Mouse (Mus musculus) left cerebral cortex, adult 2 months (tissue): ENCODE results near the gene Stx5a. TPM values are rescaled to one million over a fixed set of nuclear protein-coding genes. Genes with fewer than 3 reads are reported as not detected.

Experiments
- DNase-seq, 2 experiments: peaks; one replicate each; pipeline ENCODE4 v3.0.0; 2021 to 2022; ENCODE audit warnings: low spot score in 2 of 2, mixed read lengths in 1 of 2; ENCODE audit errors: extremely low spot score in 1 of 2
- H3K27ac ChIP-seq: fragments of 200-600 bp; 2 replicates; pipeline ENCODE4 v1.8.1; 2022
- H3K4me3 ChIP-seq: fragments of 200-600 bp; 2 replicates; pipeline ENCODE4 v1.8.1; 2022
- CTCF ChIP-seq: fragments of 200-600 bp; IDR thresholded peaks from 2 replicates; pipeline ENCODE4 v1.8.1; 2022; ENCODE audit warnings: antibody characterized with exemption, mild to moderate bottlenecking, moderate library complexity
- intact Hi-C: fragments of 180-260 bp; cut with DNase I; formaldehyde crosslinking; loops from one replicate; pipeline ENCODE4 v1.15.1; 2025
- total RNA-seq, 2 experiments: library from RNA; stranded (reverse); gene quantifications; 2 replicates each; pipeline ENCODE4 v1.2.3; 2021

Stx5a gene
- total RNA-seq, 2 experiments from 2014 or later: 71.2 to 77.9 TPM

DNA sequence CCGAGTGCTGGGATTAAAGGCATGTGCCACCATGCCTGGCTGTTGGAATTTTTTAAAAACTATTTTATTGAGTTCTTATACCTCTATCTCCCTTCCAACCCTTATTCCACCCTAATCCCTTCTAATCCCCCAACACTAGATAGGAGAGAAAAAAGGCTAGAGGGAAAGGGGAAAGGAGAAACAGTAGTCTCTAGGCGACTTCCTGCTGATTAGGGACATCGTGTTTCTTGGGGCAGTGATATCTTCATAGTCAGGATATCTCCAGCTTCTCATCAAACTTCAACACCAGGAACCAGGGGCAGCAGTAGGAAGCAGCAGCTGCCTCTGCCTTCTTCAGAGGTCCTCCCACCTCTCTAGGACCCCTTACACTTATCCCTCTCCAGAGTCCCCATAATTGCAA lies 6.9 kb upstream of the Stx5a start:
- DNase-seq: no peak
- Histone ChIP-seq H3K27ac (no peak overlapping the region), H3K4me3 (no peak overlapping the region)
- intact Hi-C loops: no loop called here
- TF ChIP-seq CTCF: no peak

DNA sequence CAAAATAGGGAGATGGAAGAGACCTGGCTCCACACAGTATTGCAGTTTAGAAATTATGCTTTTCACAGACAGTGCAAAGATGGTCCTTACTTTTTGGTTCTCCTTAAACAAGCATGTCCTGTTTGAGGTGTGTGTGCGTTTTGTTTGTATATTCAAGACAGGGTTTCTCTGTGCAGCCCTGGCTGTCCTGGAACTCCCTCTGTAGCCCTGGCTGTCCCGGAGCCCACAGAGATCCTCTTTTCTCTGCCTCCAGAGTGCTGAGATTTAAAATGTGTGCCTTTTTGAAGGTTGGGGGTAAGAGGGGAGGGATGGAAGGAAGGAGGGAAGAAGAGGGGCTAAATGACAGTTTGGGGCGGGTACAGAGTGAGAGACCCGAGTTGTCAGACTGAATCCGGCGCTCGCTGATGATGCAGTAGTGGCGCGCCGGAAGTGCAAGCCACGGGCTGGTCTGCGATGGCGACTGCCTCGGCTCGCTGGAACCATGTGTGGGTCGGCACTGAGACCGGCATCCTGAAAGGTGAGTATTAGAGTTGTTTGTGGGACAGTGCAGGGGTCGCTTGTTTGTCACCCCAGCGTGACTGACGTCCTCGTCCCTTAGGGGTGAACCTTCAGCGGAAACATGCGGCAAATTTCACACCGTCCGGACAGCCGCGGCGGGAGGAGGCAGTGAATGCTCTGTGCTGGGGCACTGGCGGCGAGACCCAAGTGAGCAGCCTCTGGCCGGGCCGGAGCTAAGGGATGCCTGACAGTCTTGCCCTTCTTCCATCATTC lies 5.6 kb upstream of the Stx5a start, which contains the start of gene Wdr74:
Gene Wdr74 (plus strand): TSS at position 439 of the 771 bp plus-strand sequence.
- H3K27ac ChIP-seq: peak within 1 kb of the TSS; percentile 90
- peak within 1 kb of the TSS; percentile 68 for H3K4me3 ChIP-seq
- intact Hi-C loops: no loop called here
- no peak for TF ChIP-seq CTCF
- peak; percentile 92 to 97 for DNase-seq

DNA sequence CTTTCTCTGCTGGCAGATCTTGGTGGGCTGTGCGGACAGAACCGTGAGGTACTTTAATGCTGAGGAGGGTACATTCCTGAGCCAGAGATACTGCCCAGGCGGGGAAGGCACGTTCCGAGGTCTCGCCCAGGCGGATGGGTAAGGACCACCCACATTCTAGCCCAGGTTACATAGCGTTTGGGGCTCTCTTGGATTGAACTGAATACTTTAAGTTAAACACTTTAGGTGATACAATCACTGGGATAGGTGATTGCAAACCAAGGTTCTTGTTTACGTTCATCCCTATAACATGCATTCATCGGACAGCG lies 5.1 kb upstream of the Stx5a start:
- peak overlapping the region; percentile 90; the same call in 1 of the 2 replicates for H3K27ac ChIP-seq
- no peak for DNase-seq
- no peak for TF ChIP-seq CTCF
- peak overlapping the region; percentile 68 for H3K4me3 ChIP-seq
- intact Hi-C loops: no loop called here

DNA sequence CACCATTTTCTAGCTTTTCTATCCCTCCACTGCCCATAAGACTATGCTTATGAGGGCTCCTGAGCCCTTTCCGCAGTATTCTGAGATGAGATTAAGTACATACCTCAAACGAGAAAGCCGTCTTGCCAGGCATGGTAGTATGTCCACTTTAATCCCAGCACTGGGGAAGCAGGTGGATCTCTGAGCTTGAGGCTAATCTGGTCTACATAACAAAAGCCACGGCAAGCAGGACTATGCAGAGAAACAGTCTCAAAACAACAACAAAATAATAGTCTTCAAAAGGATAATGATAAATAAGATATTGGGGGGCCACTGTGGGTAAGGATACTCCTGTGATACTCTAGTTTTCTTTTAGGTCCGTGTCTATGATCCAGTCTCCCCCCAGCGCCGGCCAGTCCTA lies 2.3 kb upstream of the Stx5a start:
- DNase-seq: no peak
- TF ChIP-seq CTCF: no peak
- no peak overlapping the region for H3K4me3 ChIP-seq
- H3K27ac ChIP-seq: no peak overlapping the region
- intact Hi-C loops: no loop called here

DNA sequence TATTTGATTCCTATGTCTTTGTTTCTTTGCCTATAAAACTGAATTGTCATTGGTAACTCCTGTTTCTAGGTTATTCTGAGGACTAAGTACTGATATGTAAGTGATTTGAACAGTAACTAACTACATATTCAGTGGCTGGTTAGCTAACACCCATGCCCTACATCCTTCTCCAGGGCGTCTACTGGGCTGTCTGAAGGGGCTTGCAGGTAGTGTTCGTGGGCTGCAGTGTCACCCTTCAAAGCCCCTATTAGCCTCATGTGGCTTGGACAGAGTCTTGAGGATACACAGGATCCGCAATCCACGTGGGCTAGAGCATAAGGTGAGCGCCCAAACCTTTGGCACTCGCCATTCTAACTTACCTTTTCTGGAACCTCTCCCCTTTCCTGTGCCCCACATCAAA lies 1.6 kb upstream of the Stx5a start:
- no peak overlapping the region for H3K4me3 ChIP-seq
- no peak overlapping the region for H3K27ac ChIP-seq
- intact Hi-C loops: no loop called here
- no peak for TF ChIP-seq CTCF
- DNase-seq: no peak

DNA sequence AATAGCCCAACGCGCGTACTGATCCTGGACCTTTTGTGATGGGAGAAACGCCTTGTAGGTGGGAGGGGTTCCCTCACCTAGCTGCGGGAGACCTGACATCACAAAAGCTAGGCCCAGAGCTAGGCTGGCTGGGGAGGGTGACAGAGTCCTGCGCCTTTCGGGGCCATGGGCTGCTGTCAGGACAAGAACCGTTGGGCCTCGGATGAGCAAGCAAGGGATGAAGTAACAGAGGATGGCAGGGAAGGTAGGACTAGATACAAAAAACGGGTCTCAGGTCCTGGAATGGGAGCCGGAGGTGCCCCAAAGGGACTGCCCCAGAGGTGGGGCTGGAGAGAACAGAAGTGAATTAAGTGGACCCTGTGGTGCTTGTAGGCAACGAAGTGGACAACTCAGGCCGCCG lies 610 bp upstream of the Stx5a start, which contains the start of gene 1700092M07Rik:
Gene 1700092M07Rik (plus strand): TSS at position 116 of the 400 bp plus-strand sequence.
- intact Hi-C loops: no loop called here
- no peak for DNase-seq
- H3K27ac ChIP-seq: peak within 1 kb of the TSS; percentile 96
- no peak for TF ChIP-seq CTCF
- peak within 1 kb of the TSS; percentile 82 for H3K4me3 ChIP-seq

DNA sequence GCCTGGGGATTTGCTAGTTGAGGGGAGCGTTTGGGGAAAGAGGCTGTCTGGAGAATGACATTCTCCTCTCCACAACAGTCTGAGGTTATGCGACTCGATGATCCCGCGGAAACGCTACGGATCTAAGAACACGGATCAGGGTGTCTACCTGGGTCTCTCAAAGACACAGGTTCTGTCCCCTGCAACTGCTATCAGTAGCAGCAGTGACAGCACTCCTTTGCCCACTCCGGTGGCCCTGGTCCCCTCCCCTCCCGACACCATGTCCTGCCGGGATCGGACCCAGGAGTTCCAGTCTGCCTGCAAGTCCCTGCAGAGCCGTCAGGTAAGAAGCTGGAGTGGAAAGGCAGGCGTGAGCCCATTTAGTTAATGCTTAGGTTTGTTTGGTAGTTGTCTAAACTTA lies 963 bp downstream of the Stx5a start:
- intact Hi-C loops: no loop called here
- no peak for DNase-seq
- Histone ChIP-seq H3K4me3 (peak overlapping the region; percentile 82), H3K27ac (peak overlapping the region; percentile 96)
- no peak for TF ChIP-seq CTCF

DNA sequence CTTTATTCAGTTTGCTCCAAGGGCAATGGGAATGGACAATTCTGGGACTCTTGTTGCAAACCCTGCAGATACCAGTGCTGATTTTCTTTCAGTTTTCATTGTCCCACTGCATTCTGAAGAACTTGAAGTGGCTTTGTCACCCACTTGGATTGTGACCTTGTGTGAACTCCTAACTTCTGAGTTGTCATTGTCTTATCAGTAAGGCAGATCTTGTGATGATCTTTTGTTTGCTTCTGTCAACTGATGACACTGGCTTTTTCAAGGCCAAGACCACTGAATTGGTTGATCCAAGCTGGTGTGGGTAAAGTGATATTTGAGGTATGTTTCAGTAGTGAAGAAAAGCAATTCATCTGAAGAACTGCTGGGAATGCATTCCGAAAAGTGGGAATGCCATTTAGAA lies 4.2 kb downstream of the Stx5a start:
- intact Hi-C loops: no loop called here
- no peak overlapping the region for H3K27ac ChIP-seq
- no peak for DNase-seq
- no peak overlapping the region for H3K4me3 ChIP-seq
- no peak for TF ChIP-seq CTCF

DNA sequence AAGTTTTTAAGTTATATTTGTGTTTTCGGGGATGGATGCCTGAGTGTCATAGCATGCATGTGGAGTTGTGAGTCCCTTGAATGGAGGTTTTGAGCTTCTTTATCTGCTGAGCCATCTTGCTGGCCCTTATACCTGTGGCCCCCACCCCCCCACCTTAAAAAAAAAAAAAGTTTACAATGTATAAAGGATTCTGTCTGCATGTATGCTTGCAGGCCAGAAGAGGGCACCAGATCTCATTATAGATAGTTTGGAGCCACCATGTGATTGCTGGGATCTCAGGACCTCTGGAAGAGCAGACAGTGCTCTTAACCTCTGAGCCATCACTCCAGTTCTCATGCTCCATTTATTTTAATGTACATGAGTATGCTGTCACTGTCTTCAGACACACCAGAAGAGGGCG lies 6.2 kb downstream of the Stx5a start:
- no peak for DNase-seq
- Histone ChIP-seq H3K27ac (no peak overlapping the region), H3K4me3 (no peak overlapping the region)
- peak; percentile 39 for TF ChIP-seq CTCF
- intact Hi-C loops: no loop called here

DNA sequence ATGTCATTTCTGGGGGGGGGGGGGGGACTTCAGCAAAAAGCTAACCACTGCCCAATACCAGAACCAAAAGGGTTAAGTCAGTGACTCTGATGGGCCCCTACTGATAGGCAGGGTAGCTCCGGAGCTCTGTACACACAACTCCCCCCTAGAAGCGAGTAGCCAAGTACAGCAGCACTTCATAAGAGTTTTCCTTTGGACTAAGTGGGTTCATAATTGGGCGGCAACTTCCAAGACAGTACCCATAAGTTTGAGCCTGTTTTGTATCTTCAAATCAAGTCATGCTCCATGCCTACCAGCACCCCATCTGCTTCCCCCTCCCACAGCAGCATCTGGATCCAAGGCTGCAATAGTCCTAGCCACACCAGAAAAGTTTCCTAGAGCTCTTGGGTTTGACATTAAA lies 14.4 kb downstream of the Stx5a start:
- intact Hi-C loops: no loop called here
- Histone ChIP-seq H3K27ac (no peak overlapping the region), H3K4me3 (no peak overlapping the region; the same call in 1 of the 2 replicates)
- no peak for TF ChIP-seq CTCF
- no peak for DNase-seq

DNA sequence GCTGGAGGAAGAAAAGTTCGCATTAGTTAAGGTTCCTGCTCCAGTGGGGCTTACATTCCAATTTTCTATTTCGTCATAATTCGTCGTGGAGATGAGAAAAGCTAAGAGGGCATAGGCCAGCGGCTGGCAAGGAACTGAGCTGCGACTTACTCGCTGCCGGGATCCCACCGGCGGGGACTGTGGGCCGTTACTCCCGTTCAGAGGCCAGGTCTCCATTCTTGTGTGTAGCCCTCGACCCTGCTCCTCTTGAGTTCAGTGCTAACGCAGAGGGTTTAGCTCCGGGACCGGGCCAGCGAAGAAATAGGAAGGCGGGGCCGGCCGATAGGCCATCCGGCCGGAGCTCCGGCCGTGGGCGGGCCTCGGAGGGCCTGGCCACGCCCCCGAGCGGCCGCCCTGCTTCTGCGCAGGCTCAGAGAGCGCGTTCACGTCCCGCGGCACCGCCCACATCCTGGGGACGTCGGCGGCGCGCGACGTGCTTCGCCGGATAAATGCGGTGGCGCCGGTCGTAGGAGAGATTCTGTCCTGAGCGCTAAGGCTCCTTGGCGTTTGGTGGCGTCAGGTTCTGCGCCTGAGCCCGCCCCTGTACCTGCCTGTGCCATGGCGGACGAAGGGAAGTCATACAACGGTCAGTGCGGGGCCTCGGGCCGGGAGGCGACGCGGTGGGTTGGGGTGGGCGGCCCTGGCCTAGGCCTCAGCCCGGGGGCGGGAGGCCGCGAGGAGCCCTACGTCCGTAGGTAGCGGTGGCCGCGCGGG lies 15.6 kb downstream of the Stx5a start, which contains the start of gene Nxf1:
Gene Nxf1 (plus strand): TSS at position 439 of the 753 bp plus-strand sequence.
- intact Hi-C loops: loop anchor here (1.0 kb wide), 1 partner anchor 17 kb away; the partner anchor contains the start of gene Tmem179b
- DNase-seq: peak; percentile 93 to 94
- Histone ChIP-seq H3K4me3 (peak within 1 kb of the TSS; percentile 93), H3K27ac (peak within 1 kb of the TSS; percentile 91)
- TF ChIP-seq CTCF: no peak; the same call in 1 of the 2 replicates

DNA sequence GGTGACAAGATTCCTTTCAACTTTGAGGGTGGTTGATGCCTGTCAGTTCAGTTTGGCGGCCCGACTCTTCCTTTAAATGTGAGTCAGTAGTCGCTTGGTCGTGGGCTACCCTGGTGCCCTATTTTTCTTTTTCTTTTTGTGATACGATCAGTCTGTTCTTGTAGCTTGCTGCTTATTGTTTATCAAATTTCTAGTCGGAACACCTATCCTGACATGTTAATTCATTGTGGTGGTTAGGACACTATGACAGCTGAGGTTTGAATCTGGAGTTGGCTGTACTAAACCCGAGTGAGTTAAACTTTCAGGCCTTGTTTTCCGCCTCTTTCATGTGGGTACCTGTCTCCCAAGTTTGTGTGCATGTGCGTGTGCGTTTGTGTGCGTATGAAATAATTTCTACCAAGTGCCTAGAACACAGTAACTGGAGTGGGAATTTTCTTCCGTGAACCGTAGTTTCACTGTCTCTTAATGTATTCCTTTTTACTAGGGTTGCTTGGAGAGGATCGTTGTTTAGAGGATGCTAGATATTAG lies 16.3 kb downstream of the Stx5a start:
- DNase-seq: no peak
- Histone ChIP-seq H3K4me3 (peak overlapping the region; percentile 93), H3K27ac (peak overlapping the region; percentile 91)
- intact Hi-C loops: loop anchor here (1.0 kb wide), 1 partner anchor 17 kb away; the partner anchor contains the start of gene Tmem179b
- TF ChIP-seq CTCF: no peak
